Mouse (Mus musculus) kidney, embryonic 16.5 days (tissue): Measurements from ENCODE around the gene Sobp. TPM values are rescaled to one million over a fixed set of nuclear protein-coding genes. Genes with fewer than 3 reads are reported as not detected.

Experiments
- ATAC-seq: fragments of 200-750 bp; cut with Nextera tagmentation; 2 replicates; pipeline ENCODE4 v1.8.0; 2017; ENCODE audit warnings: moderate TSS enrichment; ENCODE audit not compliant: low FRiP score, low TSS enrichment
- H3K27ac ChIP-seq: fragments of 300-500 bp; sonication (generic); 2 replicates; pipeline ENCODE4 v1.5.1; 2014; ENCODE audit warnings: low read length
- H3K27me3 ChIP-seq: fragments of 300-500 bp; sonication (generic); 2 replicates; pipeline ENCODE4 v1.6.1; 2014; ENCODE audit warnings: low read length, control low read depth, mixed read lengths; ENCODE audit not compliant: insufficient read depth
- H3K36me3 ChIP-seq: fragments of 300-500 bp; sonication (generic); 2 replicates; pipeline ENCODE4 v1.6.1; 2014; ENCODE audit warnings: low read length, control low read depth, mixed read lengths; ENCODE audit not compliant: insufficient read depth
- H3K4me1 ChIP-seq: fragments of 300-500 bp; sonication (generic); 2 replicates; pipeline ENCODE4 v1.6.1; 2014; ENCODE audit warnings: low read length, control low read depth, mixed read lengths; ENCODE audit not compliant: insufficient read depth
- H3K4me2 ChIP-seq: fragments of 300-500 bp; sonication (generic); replicated peaks from 2 replicates; pipeline ENCODE4 v1.6.1; 2014; ENCODE audit warnings: low read depth, low read length
- H3K4me3 ChIP-seq: fragments of 300-500 bp; sonication (generic); 2 replicates; pipeline ENCODE4 v1.5.1; 2014; ENCODE audit warnings: mild to moderate bottlenecking, low read length
- H3K9ac ChIP-seq: fragments of 300-500 bp; sonication (generic); replicated peaks from 2 replicates; pipeline ENCODE4 v1.6.1; 2014; ENCODE audit warnings: low read length
- H3K9me3 ChIP-seq: fragments of 300-500 bp; sonication (generic); 2 replicates; pipeline ENCODE4 v1.6.1; 2016; ENCODE audit warnings: low read length, control low read depth
- WGBS: fragments of 180-500 bp; shearing (Covaris S2); extraction: QIAGEN DNeasy Blood & Tissue Kit; methylation state at CpG from one replicate; pipeline ENCODE4 v1.1.7; 2014; 5-methylcytosine and 5-hydroxymethylcytosine counted together
- polyA plus RNA-seq: library from polyadenylated mRNA; unstranded; fragments of >200 nt; fragmentation: Nextera tagmentation; extraction: Ambion mirVana; gene quantifications from 2 replicates; pipeline ENCODE4 v1.2.1, GENCODE M21; 2015

Sobp gene
- polyA plus RNA-seq, 1 experiment from 2014 or later: 1.1 TPM

DNA sequence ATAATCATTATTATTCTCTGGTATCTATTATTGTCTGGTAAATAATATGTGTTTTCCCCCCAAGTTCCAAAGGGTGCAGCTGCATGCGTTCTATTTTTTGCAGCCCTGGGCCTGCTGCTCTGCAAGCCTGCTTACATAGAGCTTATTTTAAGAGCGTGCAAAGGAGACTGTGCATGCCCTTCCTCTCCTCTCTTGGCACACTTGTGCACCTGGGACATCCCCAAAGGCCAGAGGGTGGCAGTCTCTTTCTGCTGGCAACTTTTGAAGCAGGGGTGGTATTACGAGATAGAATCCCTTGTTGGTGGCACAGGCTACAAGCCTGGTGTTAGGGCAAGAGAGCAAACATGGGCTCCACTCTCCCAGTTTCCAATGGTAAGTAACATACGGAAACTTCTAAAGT, 167.8 kb downstream of the Sobp start:
- H3K4me2 ChIP-seq: no peak overlapping the region
- H3K9ac ChIP-seq: no peak overlapping the region
- no peaks in the 10 kb centered on the region for H3K36me3 ChIP-seq
- ATAC-seq: no peak
- H3K27ac ChIP-seq: no peak overlapping the region
- 88% methylated on average over 4 of the region's 4 CpGs for WGBS
- H3K27me3 ChIP-seq: no peaks in the 10 kb centered on the region
- no peak overlapping the region for H3K4me3 ChIP-seq
- H3K9me3 ChIP-seq: no peaks in the 10 kb centered on the region
- H3K4me1 ChIP-seq: peaks cover 23% of the 10 kb centered on the region; the same call in 1 of the 2 replicates

DNA sequence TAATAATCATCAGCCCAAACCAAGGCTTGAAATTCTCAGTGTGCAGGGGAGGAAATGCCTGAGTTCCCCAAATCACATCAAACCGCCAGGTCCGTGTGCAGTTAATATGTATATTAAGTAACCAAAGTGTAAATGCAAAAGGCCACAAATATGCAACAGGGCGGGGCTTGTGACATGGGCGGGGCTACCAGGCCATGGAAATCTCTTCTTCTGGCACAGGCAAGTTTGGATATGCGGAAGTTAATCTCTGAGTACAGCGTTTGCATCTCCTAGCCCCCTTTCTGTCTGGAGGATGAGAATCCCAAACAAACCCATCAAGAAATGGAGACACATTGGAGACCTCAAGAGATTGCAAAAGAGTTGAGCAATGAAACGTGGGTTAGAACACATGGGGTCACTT, 168.7 kb downstream of the Sobp start:
- H3K9ac ChIP-seq: no peak overlapping the region
- no peak for ATAC-seq
- no peaks in the 10 kb centered on the region for H3K36me3 ChIP-seq
- WGBS: 79% methylated on average over 7 of the region's 7 CpGs
- H3K27ac ChIP-seq: no peak overlapping the region
- H3K9me3 ChIP-seq: no peaks in the 10 kb centered on the region
- no peak overlapping the region for H3K4me2 ChIP-seq
- H3K4me3 ChIP-seq: no peak overlapping the region
- H3K27me3 ChIP-seq: no peaks in the 10 kb centered on the region
- peaks cover 25% of the 10 kb centered on the region; the same call in 1 of the 2 replicates for H3K4me1 ChIP-seq

DNA sequence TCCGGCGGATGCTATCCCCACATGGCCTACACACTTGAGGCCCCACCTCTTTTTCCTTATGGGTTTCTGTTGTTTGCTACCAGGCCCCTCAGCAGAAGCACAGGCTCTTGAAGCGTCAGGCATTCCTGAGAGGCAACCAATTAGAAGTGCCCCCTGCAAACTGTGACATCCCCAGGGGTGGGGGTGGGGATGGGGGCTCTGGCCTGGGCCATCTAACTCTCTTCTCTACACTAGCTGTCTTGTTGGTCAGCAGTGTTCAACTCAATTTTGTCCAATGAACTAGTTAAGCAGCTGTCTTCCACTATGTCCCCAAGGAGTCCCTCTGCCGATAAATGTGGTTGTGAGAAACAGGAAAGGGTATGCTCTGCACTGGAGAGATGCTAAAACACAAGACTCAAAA, 169.3 kb downstream of the Sobp start:
- Histone ChIP-seq H3K9me3 (no peaks in the 10 kb centered on the region), H3K4me2 (no peak overlapping the region), H3K4me3 (no peak overlapping the region), H3K9ac (no peak overlapping the region), H3K27me3 (no peaks in the 10 kb centered on the region), H3K36me3 (no peaks in the 10 kb centered on the region), H3K27ac (no peak overlapping the region), H3K4me1 (peaks cover 25% of the 10 kb centered on the region; the same call in 1 of the 2 replicates)
- 85% methylated on average over 4 of the region's 4 CpGs for WGBS
- ATAC-seq: no peak

DNA sequence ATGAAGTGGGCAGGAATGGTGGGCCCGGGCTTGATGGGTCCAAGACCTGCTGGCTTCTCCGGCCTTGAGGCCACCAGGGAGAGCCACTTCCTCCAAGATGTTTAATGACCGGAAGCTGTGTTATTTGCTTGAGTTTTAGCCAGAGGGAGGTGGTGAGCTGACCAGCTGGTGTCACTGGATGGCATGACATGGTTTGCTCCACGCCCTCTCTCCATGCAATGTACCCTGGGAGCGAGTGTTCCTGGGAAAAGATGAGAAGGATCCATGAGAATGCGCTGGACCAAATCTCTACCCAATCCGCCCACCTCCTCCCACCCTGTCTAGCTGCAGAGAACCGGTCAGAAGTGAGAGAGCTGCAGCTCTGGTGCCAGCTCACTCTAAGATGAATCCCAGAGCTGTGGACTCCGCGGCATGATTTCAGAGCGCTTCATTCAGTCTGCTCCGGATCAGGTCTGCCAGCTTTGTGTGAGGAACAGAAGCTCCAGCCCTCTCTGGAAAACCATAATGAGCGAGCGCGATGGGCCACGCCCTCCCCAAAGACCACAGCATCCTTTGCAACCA, 170.1 kb downstream of the Sobp start:
- Histone ChIP-seq H3K27ac (peak overlapping the region; percentile 41), H3K4me1 (peaks cover 25% of the 10 kb centered on the region; the same call in 1 of the 2 replicates), H3K9me3 (no peaks in the 10 kb centered on the region), H3K4me2 (no peak overlapping the region), H3K36me3 (no peaks in the 10 kb centered on the region), H3K9ac (no peak overlapping the region), H3K27me3 (no peaks in the 10 kb centered on the region), H3K4me3 (no peak overlapping the region)
- ATAC-seq: peak; percentile 43
- WGBS: 75% methylated on average over 16 of the region's 16 CpGs

DNA sequence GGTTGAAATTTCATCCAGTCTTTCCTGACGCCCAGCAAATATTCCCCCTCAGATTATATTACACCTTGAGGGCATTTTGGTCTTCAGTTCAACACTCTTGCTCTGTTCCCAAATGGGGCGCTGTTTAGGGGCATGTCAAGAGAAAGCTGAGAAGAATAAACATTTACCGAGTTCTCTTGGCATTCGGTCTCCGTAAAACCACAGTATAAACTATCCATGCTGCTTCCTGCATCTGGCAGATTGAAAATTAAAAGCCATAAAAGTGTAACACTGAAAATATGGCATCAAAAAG, 170.9 kb downstream of the Sobp start:
- Histone ChIP-seq H3K27ac (peak overlapping the region; percentile 41), H3K9ac (0 out of 2 replicates have a peak overlapping the region, but pooled peaks have one; percentile 54), H3K9me3 (no peaks in the 10 kb centered on the region), H3K27me3 (no peaks in the 10 kb centered on the region), H3K36me3 (no peaks in the 10 kb centered on the region), H3K4me1 (peaks cover 25% of the 10 kb centered on the region; the same call in 1 of the 2 replicates), H3K4me2 (peak overlapping the region; percentile 83), H3K4me3 (peak overlapping the region; percentile 48)
- ATAC-seq: no peak
- 12% methylated on average over 5 of the region's 5 CpGs for WGBS

DNA sequence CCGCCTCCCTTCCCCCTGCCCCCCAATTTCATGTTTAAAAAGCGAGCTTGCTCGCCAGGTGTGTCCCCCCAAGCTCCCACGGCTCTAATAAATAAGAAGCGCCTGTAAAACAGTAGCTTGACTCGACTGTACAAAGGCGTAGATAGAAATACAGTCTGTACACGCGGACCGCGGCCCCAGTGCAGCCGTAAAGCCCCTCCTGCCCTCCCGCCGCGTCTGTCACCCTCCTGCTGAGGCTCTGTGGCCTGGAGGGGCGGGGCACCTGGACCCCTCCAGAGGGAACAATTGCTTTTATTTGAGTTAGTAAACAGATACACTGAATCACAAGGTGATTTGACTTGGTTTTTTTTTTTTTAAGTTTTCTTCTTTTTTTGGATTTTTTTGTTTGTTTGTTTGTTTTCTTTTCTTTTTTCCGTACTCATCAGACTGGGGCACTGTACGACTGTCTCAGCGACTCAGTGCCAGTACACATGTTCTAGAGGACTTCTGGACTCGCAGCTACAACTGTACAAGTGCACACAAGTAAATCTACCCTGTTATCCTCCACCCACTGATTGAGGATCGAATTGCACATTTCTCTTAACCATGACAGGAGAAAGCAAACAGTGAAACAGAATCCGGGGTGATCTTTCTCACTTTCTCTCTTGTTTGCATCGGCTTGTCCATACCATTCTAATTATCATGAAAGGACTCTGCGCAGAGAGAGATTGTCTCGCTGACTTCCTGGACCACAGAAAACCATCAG, 171.4 kb downstream of the Sobp start:
- Histone ChIP-seq H3K9ac (peak overlapping the region; percentile 54), H3K4me2 (peak overlapping the region; percentile 83), H3K4me3 (peak overlapping the region; percentile 48), H3K27ac (peak overlapping the region; percentile 46), H3K4me1 (peaks cover 25% of the 10 kb centered on the region; the same call in 1 of the 2 replicates), H3K36me3 (no peaks in the 10 kb centered on the region), H3K27me3 (no peaks in the 10 kb centered on the region), H3K9me3 (no peaks in the 10 kb centered on the region)
- ATAC-seq: peak; percentile 64
- WGBS: 2% methylated on average over 24 of the region's 25 CpGs

DNA sequence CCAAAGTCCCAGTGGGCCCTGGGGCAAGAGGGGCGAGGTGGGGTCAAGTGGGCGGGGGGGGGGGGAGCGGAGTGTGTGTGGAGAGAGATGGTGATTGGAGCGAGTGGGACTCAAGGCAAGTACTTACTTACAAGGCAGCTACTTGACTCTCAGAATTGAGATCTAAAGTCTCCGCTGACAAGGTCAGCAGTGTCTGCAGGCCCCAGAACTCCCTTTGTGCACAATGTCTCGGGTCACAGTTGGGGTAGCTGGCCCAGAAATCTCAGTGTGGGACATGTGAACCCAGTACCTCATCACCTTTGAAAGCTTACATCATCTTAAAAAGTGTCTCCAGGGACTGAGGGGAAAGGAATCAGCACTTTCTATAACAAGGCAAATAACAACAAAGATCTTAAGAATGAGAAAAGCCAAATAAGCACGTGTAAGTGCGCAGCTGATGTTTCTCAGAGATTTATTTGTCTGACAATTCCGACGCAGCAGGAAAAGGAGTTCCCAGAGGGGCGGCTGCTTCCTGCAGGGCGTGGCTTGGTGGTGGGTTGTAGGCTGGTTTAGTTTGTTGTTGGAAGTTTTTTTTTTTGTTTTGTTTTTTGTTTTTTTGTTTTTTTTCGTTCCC, 172.2 kb downstream of the Sobp start:
- Histone ChIP-seq H3K4me1 (peaks cover 25% of the 10 kb centered on the region; the same call in 1 of the 2 replicates), H3K4me3 (peak overlapping the region; percentile 48), H3K27me3 (no peaks in the 10 kb centered on the region), H3K36me3 (no peaks in the 10 kb centered on the region), H3K4me2 (peak overlapping the region; percentile 83), H3K27ac (peak overlapping the region; percentile 65), H3K9me3 (no peaks in the 10 kb centered on the region), H3K9ac (peak overlapping the region; percentile 54)
- 4% methylated on average over 11 of the region's 13 CpGs for WGBS
- 0 out of 2 replicates have a peak, but pooled peaks have one; percentile 24 for ATAC-seq

DNA sequence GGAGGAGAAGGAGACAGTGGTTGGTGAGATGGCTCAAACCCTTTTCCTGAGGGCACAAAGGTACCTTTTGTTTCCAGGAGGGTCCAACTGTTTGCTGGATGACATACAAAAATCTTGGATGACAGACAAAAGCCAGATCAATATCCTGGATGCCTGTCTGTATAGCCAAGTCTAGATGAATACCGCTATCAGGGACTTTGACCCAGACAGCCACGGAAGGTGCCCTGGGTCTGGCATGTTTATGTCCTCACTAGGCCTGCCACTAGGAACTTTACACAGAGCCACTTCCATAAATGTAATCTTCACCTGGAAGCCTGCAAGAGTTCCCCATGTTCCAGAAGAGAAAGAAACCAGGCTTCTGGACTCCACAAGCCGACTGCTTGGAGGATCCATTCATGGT, 172.9 kb downstream of the Sobp start:
- Histone ChIP-seq H3K36me3 (no peaks in the 10 kb centered on the region), H3K9ac (no peak overlapping the region; the same call in 1 of the 2 replicates), H3K27me3 (no peaks in the 10 kb centered on the region), H3K4me1 (peaks cover 25% of the 10 kb centered on the region; the same call in 1 of the 2 replicates), H3K9me3 (no peaks in the 10 kb centered on the region), H3K4me2 (no peak overlapping the region), H3K27ac (peak overlapping the region; percentile 65), H3K4me3 (no peak overlapping the region)
- no peak for ATAC-seq
- WGBS: 52% methylated on average over 3 of the region's 3 CpGs

DNA sequence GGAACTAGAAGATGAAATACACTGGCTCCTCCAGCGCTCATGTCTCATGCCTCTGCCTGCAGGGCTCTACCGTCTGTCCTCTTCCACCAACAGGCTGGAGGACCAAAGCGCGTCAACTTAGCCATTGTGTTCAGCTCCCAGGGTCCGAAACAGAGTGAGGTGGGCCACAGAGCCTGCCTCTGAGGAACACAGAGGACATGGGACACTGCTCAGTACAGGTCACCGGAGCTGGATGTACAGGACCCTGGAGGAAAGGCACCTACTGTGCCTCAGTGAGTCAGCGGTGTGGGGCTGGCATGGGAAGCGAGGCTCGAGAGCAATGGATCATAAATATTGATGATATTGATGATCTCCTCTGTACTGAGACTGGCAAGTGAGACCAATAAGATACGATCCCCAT, 175.0 kb downstream of the Sobp start:
- no peak for ATAC-seq
- Histone ChIP-seq H3K36me3 (no peaks in the 10 kb centered on the region), H3K4me3 (no peak overlapping the region), H3K27ac (no peak overlapping the region), H3K9ac (no peak overlapping the region), H3K4me2 (no peak overlapping the region), H3K4me1 (peaks cover 31% of the 10 kb centered on the region), H3K27me3 (no peaks in the 10 kb centered on the region), H3K9me3 (no peaks in the 10 kb centered on the region)
- 93% methylated on average over 10 of the region's 10 CpGs for WGBS

DNA sequence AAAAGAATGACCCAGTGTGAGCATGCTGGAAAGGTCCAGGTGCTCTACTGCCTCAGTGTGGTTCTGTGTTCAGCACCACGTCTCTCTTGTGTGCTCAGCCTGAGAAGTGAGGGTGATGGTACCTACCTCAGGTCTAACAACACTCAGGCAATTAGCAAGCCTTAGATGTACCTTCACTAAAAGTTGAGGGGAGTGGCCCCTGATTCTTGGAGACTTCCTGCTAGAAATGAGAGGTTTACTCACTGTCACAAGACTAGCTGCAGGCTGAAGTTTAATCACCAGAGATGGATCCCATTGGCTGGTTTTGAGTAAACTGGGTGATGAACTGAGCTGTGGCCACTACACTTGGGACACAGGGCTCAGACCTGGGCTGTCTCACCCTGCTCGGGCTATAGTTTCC, 177.1 kb downstream of the Sobp start:
- H3K9me3 ChIP-seq: no peaks in the 10 kb centered on the region
- H3K4me1 ChIP-seq: peaks cover 28% of the 10 kb centered on the region
- H3K36me3 ChIP-seq: no peaks in the 10 kb centered on the region
- no peak overlapping the region for H3K4me3 ChIP-seq
- H3K27me3 ChIP-seq: no peaks in the 10 kb centered on the region; the same call in 1 of the 2 replicates
- no peak overlapping the region for H3K9ac ChIP-seq
- no peak overlapping the region for H3K27ac ChIP-seq
- ATAC-seq: no peak
- WGBS: 87% methylated on average over 2 of the region's 2 CpGs
- no peak overlapping the region for H3K4me2 ChIP-seq
